Mouse (Mus musculus): ENCODE results near the gene Gm9970.
"Not testable (repeated sequence)": the region's sequence is repeated elsewhere in the genome, so short reads cannot be mapped to it uniquely, and the experiment has no call there.

- TF ChIP-seq GATA1 (IDR thresholded peaks at IDR 0.05; ENCODE audit: borderline replicate concordance, low read length); FLI1 (IDR thresholded peaks at IDR 0.05; ENCODE audit: low read length): not testable (repeated sequence)
Observed at GRCm38 (mm10) chr5:31216554-31216953, 24.5 kb downstream of the Gm9970 start.

All from megakaryocyte, embryonic 14.5 days (primary cell).